Mouse (Mus musculus): Measurements from ENCODE around the gene Commd1.

- TF ChIP-seq CTCF (IDR thresholded peaks at IDR 0.05; ENCODE audit: insufficient read depth, low read depth, low read length) (no peak), POLR2A (IDR thresholded peaks at IDR 0.05; ENCODE audit: insufficient read depth, low read depth, low read length) (no peak)
Measured at GRCm38 (mm10) chr11:22879645-22880044, 102.5 kb downstream of the Commd1 start.

All from olfactory bulb, adult 2 months (tissue).